Mouse (Mus musculus): ENCODE data around the gene Lct.

Gene Lct

DNA sequence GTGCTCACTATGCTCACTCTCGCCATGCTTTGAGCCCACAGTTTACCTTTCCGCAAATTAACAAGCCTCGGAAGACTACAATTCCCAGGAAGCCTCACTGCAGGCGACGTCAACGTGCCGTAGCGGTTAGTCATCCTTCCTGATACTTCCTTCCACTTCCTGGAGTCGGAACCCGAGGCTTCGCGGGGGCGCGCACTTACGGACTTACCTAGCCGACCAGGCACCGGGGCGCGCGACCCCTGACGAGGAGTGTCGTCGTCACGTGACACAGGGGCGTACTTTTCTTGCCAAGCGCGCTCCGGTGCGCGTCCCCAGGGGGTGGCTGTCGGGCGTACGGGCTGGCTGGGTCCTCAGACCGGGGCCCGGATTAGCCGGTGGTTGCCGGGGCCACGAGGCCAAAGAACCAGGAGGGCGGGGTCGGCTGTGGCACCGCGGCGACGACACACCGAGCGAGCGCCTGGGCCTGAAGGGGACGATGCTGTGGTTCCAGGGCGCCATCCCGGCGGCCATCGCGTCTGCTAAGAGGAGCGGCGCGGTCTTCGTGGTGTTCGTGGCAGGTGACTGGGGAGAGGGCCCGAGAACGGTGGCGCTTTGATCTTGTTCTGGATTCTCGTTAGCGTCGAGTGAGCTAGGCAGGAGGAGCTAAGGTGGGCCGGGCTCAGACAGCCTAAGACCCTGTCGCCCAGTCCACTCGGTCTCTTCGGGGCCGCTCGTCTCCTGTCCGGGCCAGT, 84.0 kb downstream of the Lct start:
- Histone ChIP-seq H3K27me3 (ENCODE audit: insufficient read depth, low read length) (no peaks in the 10 kb centered on the region), H3K4me1 (replicated peaks; ENCODE audit: low read depth, low read length) (peaks cover 13% of the 10 kb centered on the region), H3K4me3 (replicated peaks; ENCODE audit: low read length) (peak overlapping the region; percentile 87), H3K9me3 (ENCODE audit: low read length) (no peaks in the 10 kb centered on the region), H3K36me3 (ENCODE audit: insufficient read depth, low read length) (0 out of 2 replicates have a peak, but pooled peaks cover 3% of the 10 kb centered on the region)
- TF ChIP-seq NANOG (IDR thresholded peaks at IDR 0.05; ENCODE audit: borderline replicate concordance, low read length), result no peak
- TF ChIP-seq CTCF (conservative IDR thresholded peaks at IDR 0.05; ENCODE audit: low read length), result no peak
- TF ChIP-seq POU5F1 (IDR thresholded peaks at IDR 0.05; ENCODE audit: borderline replicate concordance, low read length), result no peak

DNA sequence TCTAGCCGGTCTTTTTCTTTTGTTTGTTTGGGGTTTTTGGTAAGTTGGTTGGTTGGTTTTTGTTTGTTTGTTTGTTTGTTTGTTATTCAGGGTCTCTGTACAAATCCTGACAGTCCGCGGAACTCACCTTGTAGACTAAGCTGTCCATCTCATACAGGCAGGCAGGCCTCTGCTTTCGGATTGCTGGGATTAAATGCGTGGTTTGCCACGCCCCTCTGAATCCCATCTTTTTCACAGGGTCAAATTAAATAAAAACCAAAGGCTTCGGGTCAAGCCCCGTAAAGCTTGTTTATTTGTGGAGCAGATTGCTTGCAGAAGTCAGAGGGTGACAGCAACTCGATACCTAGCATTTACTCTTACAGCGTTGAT, 84.5 kb downstream of the Lct start, which contains the start of gene Ubxn4:
Ubxn4 (plus strand) TSS at position 338 of the 369 bp plus-strand sequence.
- Histone ChIP-seq H3K36me3 (ENCODE audit: insufficient read depth, low read length) (0 out of 2 replicates have a peak, but pooled peaks cover 7% of the 10 kb centered on the region), H3K9me3 (ENCODE audit: low read length) (no peaks in the 10 kb centered on the region), H3K27me3 (ENCODE audit: insufficient read depth, low read length) (no peaks in the 10 kb centered on the region), H3K4me1 (replicated peaks; ENCODE audit: low read depth, low read length) (peaks cover 13% of the 10 kb centered on the region), H3K4me3 (replicated peaks; ENCODE audit: low read length) (peak within 1 kb of the TSS; percentile 87)
- TF ChIP-seq CTCF (conservative IDR thresholded peaks at IDR 0.05; ENCODE audit: low read length) (no peak), POU5F1 (IDR thresholded peaks at IDR 0.05; ENCODE audit: borderline replicate concordance, low read length) (no peak), NANOG (IDR thresholded peaks at IDR 0.05; ENCODE audit: borderline replicate concordance, low read length) (no peak)

DNA sequence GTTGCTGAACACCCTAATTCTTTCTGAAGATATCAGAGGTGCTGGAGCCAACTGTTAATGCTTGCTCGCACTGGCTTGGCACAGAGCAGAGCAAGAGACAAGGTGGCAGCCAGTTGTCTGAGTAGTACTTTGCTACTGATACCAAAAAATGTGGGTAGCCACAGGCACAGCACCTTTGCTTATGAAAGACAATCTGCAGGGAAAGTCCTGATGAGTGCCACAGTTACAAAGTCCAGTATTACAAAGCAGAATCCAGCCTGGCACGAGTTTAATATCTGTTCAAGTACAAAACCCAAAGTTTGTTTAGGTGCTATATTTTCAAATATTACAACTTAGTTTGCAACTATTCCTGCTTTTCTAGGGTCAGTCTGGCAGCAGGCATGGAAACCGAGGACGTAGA, 92.9 kb downstream of the Lct start:
- Histone ChIP-seq H3K4me3 (replicated peaks; ENCODE audit: low read length) (no peak overlapping the region), H3K36me3 (ENCODE audit: insufficient read depth, low read length) (peaks cover 84% of the 10 kb centered on the region), H3K9me3 (ENCODE audit: low read length) (no peaks in the 10 kb centered on the region), H3K4me1 (replicated peaks; ENCODE audit: low read depth, low read length) (peaks cover 10% of the 10 kb centered on the region), H3K27me3 (ENCODE audit: insufficient read depth, low read length) (no peaks in the 10 kb centered on the region)
- TF ChIP-seq POU5F1 (IDR thresholded peaks at IDR 0.05; ENCODE audit: borderline replicate concordance, low read length) (no peak), CTCF (conservative IDR thresholded peaks at IDR 0.05; ENCODE audit: low read length) (no peak), NANOG (IDR thresholded peaks at IDR 0.05; ENCODE audit: borderline replicate concordance, low read length) (no peak)

All from E14TG2a.4 (cell line).